Mouse (Mus musculus) C2C12 (cell line): Measurements from ENCODE around the gene Xrcc1. TPM values are rescaled to one million over a fixed set of nuclear protein-coding genes. Genes with fewer than 3 reads are reported as not detected.

Experiments used
- H3K27me3 ChIP-seq: one replicate; pipeline ENCODE4 v1.6.1; 2011; ENCODE audit not compliant: control insufficient read depth, insufficient read depth, insufficient read length
- H3K36me3 ChIP-seq: one replicate; pipeline ENCODE4 v1.6.1; 2011; ENCODE audit not compliant: control insufficient read depth, insufficient read depth
- H3K4me3 ChIP-seq: one replicate; pipeline ENCODE4 v1.5.1; 2011; ENCODE audit warnings: mild to moderate bottlenecking, control low read depth; ENCODE audit not compliant: poor library complexity, insufficient read depth, severe bottlenecking
- H3K79me2 ChIP-seq: one replicate; pipeline ENCODE4 v1.6.1; 2011; ENCODE audit not compliant: control insufficient read depth, insufficient read depth
- H3K79me3 ChIP-seq: one replicate; pipeline ENCODE4 v1.6.1; 2011; ENCODE audit warnings: low read depth, control low read depth
- H3ac ChIP-seq: one replicate; pipeline ENCODE3; 2011; ENCODE audit warnings: low read depth; ENCODE audit not compliant: control insufficient read depth, insufficient read length
- CEBPB ChIP-seq: IDR thresholded peaks from one replicate; pipeline ENCODE4 v1.6.1; 2011; ENCODE audit warnings: low read depth, mild to moderate bottlenecking, control low read depth, moderate library complexity
- CTCF ChIP-seq: IDR thresholded peaks from one replicate; pipeline ENCODE4 v1.5.1; 2011; ENCODE audit not compliant: control insufficient read depth, insufficient read depth, insufficient read length
- FOSL1 ChIP-seq: IDR thresholded peaks from one replicate; pipeline ENCODE4 v1.8.0; 2011; ENCODE audit warnings: mild to moderate bottlenecking, low read length; ENCODE audit not compliant: poor library complexity, insufficient read depth, severe bottlenecking
- MAX ChIP-seq: IDR thresholded peaks from one replicate; pipeline ENCODE4 v1.6.1; 2011; ENCODE audit warnings: mild to moderate bottlenecking, control low read depth
- MYOD1 ChIP-seq: IDR thresholded peaks from one replicate; pipeline ENCODE4 v1.6.1; 2011; ENCODE audit warnings: low read depth; ENCODE audit not compliant: control insufficient read depth, insufficient read length
- MYOG ChIP-seq: IDR thresholded peaks from one replicate; pipeline ENCODE4 v1.6.1; 2011; ENCODE audit not compliant: control insufficient read depth, insufficient read length; ENCODE audit errors: extremely low read depth
- USF1 ChIP-seq: IDR thresholded peaks from one replicate; pipeline ENCODE4 v1.6.1; 2011; ENCODE audit warnings: low read depth, mild to moderate bottlenecking, control low read depth, moderate library complexity
- polyA plus RNA-seq: library from polyadenylated mRNA; unstranded; fragments of >200 nt; fragmentation: generic; extraction: Trizol; gene quantifications from one replicate; pipeline ENCODE4 v1.2.1, GENCODE M21; 2012; ENCODE audit warnings: missing spikeins

Xrcc1 gene
- polyA plus RNA-seq, 1 experiment = 57.4 TPM

DNA sequence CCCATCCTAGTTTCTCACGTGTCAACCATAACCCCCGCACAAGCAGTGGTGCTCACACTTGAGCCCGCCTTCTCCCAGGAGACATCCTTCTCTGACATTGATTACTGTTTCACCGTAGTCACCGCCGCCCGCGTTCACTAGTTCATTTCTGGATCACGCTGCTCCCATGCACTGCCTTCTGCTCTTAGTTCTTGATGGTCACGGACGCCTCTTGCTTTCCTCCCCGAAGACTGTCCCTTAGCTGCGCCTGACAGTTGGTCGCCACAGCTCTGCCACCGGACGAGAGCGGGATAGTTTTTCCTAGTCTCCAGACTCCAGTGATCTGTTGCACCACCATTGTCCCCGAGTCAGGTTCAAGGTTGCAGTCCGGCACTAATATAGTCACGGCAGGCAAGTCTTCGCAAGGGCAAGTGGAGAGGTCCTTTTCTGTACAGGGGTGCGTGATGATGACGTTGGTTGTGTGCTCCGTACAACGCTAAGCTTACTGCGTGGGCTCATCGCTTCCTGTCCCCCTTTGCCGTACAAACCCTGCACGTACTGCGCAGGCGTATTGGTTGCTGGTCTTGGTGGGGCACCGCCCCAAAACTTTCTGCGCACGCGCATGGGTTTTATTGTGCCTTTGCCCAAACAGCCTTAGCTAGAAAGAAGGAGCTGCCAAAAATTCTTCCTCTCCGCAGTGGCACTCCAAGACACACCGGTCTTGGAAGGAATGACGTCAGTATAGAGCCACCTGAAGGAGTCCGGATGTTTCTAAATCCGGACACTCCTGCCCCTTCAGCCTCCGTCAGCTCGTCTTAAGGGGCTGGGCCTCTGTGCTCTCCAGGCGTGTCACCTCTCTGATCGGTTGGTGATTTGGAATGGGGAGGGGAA lies 15.8 kb upstream of the Xrcc1 start, which contains the start of gene Irgq:
Gene Irgq (plus strand): TSS at position 628 of the 870 bp plus-strand sequence.
- peak within 1 kb of the TSS; percentile 43 for H3K4me3 ChIP-seq
- H3K79me2 ChIP-seq = peaks cover 7% of the 10 kb centered on the region
- H3K79me3 ChIP-seq = no peaks in the 10 kb centered on the region
- TF ChIP-seq USF1 (no peak), MAX (peak; percentile 94)
- no peaks in the 10 kb centered on the region for H3K27me3 ChIP-seq
- H3K36me3 ChIP-seq = no peaks in the 10 kb centered on the region
- peak within 1 kb of the TSS; percentile 74 for H3ac ChIP-seq

DNA sequence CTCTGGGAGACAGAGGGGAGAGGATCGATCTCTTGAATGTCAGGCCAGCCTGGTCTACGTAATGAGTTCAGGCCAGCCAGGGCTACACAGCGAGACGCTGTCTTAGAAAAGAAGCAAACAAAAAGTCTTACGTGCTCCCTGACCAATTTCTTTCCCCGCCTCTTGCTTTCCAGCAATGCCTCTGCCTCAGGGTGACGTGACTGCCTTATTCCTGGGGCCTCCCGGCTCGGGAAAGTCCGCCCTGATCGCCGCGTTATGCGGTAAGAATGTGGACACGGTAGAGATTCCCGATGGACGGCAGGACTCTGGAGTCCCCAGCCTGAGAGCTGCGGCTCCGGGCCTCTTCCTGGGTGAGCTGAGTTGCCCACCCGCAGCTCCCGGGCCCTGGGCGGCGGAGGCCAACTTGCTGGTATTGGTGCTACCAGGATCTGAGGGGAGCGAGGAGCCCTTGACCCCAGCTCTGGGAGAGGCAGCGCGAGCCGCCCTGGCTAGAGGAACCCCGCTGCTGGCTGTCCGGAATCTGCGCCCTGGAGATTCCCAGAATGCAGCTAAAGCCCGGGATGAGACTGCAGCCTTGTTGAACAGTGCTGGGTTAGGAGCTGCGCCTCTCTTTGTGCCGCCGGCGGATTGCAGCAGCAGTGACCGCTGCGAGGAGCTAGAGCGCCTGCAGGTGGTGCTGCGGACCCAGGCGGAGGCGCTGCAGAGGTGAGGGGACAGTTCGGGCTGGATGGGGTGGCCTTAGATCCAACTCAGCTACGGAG lies 14.7 kb upstream of the Xrcc1 start:
- Histone ChIP-seq H3K4me3 (peak overlapping the region; percentile 43), H3K79me2 (peaks cover 7% of the 10 kb centered on the region), H3ac (peak overlapping the region; percentile 53), H3K27me3 (no peaks in the 10 kb centered on the region), H3K36me3 (no peaks in the 10 kb centered on the region), H3K79me3 (no peaks in the 10 kb centered on the region)
- TF ChIP-seq CEBPB = no peak
- no peak for TF ChIP-seq MAX
- TF ChIP-seq FOSL1 = no peak
- TF ChIP-seq CTCF = peak; percentile 96
- no peak for TF ChIP-seq MYOG
- TF ChIP-seq USF1 = no peak
- no peak for TF ChIP-seq MYOD1

DNA sequence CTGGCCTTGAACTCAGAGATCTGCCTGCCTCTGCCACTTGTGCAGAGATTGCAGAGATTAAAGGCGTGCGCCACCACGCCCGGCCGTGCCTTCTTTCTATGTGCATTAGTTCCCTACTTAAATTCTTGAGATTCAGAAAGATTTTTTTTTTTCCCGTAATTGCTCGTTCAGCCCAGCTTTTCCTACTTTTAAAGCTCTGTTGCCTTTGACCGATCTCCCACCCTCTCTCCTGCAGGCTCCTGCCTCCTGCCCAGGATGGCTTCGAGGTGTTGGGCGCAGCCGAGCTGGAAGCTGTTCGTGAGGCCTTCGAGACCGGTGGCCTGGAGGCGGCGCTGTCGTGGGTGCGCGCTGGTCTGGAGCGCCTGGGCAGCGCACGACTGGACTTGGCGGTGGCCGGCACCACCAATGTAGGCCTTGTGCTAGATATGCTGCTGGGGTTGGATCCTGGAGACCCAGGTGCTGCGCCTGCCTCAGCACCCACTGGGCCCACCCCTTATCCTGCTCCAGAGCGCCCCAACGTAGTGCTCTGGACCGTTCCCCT lies 13.0 kb upstream of the Xrcc1 start:
- H3ac ChIP-seq = no peak overlapping the region
- H3K27me3 ChIP-seq = no peaks in the 10 kb centered on the region
- no peaks in the 10 kb centered on the region for H3K36me3 ChIP-seq
- no peaks in the 10 kb centered on the region for H3K79me3 ChIP-seq
- no peak overlapping the region for H3K4me3 ChIP-seq
- peaks cover 7% of the 10 kb centered on the region for H3K79me2 ChIP-seq
- TF ChIP-seq MAX (no peak), MYOD1 (no peak), CTCF (no peak), CEBPB (no peak), USF1 (no peak), FOSL1 (no peak), MYOG (no peak)

DNA sequence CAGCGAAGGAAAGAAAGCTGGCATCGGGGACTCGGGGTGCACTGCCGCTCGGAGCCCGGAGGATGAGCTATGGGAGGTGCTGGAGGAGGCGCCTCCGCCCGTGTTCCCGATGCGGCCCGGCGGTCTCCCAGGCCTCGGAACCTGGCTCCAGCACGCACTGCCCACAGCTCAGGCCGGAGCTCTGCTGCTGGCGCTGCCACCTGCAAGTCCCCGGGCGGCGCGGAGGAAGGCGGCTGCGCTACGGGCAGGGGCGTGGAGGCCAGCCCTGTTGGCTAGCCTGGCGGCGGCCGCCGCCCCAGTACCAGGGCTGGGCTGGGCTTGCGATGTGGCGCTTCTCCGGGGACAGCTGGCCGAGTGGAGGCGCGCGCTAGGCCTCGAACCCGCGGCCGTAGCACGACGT lies 12.3 kb upstream of the Xrcc1 start:
- Histone ChIP-seq H3ac (no peak overlapping the region), H3K79me3 (no peaks in the 10 kb centered on the region), H3K4me3 (no peak overlapping the region), H3K79me2 (peaks cover 7% of the 10 kb centered on the region), H3K27me3 (no peaks in the 10 kb centered on the region), H3K36me3 (no peaks in the 10 kb centered on the region)
- TF ChIP-seq FOSL1 = no peak
- no peak for TF ChIP-seq MAX
- TF ChIP-seq CTCF = no peak
- TF ChIP-seq MYOD1 = no peak

DNA sequence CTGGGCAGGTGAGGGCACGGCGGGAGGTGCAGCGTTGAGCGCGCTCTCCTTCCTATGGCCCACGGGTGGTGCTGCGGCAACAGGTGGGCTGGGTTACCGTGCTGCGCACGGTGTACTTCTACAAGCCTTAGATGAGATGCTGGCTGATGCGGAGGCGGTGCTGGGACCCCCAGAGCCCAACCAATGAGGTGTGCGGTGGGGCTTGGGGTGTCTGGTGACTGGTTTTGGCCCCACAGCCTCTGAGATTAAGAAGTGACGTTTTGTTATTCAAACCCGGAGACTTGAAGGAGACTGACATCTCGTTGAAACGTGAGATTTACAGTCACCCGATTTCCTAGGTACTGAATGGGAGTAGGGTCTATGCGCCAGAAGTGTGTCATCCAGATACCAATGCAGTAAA lies 11.8 kb upstream of the Xrcc1 start:
- no peak overlapping the region for H3K4me3 ChIP-seq
- no peak overlapping the region for H3ac ChIP-seq

More for the DNA sequence above, 11.8 kb upstream of the Xrcc1 start:
- Histone ChIP-seq H3K36me3 (no peaks in the 10 kb centered on the region), H3K27me3 (no peaks in the 10 kb centered on the region), H3K79me2 (peaks cover 5% of the 10 kb centered on the region), H3K79me3 (no peaks in the 10 kb centered on the region)
- TF ChIP-seq MYOG = no peak
- TF ChIP-seq CEBPB = no peak
- no peak for TF ChIP-seq USF1
- TF ChIP-seq MYOD1 = no peak
- TF ChIP-seq MAX = no peak
- TF ChIP-seq FOSL1 = no peak
- TF ChIP-seq CTCF = no peak
